Mouse (Mus musculus): ENCODE data around the gene Ucp2.

GRCm38 (mm10) chr7:100502374-100502922 is 9.3 kb downstream of the Ucp2 start:
- TF ChIP-seq POLR2A (IDR thresholded peaks at IDR 0.05; ENCODE audit: extremely low read depth, insufficient read depth, low read length): no peak
- no peak for TF ChIP-seq CTCF (IDR thresholded peaks at IDR 0.05; ENCODE audit: extremely low read depth, insufficient read depth, low read length)

Measured in cortical plate, adult 2 months (tissue).